Mouse (Mus musculus) CH12.LX (cell line): ENCODE measurements around the gene Arhgef10l. TPM values are rescaled to one million over a fixed set of nuclear protein-coding genes. Genes with fewer than 3 reads are reported as not detected.

Experiments used
- DNase-seq: peaks from one replicate; pipeline ENCODE4 v3.0.0-alpha.2; 2013; ENCODE audit errors: extremely low read depth
- H3K27ac ChIP-seq: 2 replicates; pipeline ENCODE4 v1.5.1; 2012; ENCODE audit warnings: low read depth, mild to moderate bottlenecking, control low read depth, moderate library complexity; ENCODE audit not compliant: insufficient read depth
- H3K27me3 ChIP-seq: replicated peaks from 2 replicates; pipeline ENCODE3; 2012; ENCODE audit warnings: inconsistent platforms
- H3K36me3 ChIP-seq, 2 experiments: replicated peaks in 1 of 2; 2 replicates each; pipeline versions ENCODE3 to v1.6.1; 2012; ENCODE audit warnings: inconsistent platforms in 1 of 2, low read length in 1 of 2, mild to moderate bottlenecking in 1 of 2, mixed read lengths in 1 of 2, moderate library complexity in 1 of 2; ENCODE audit not compliant: control insufficient read depth in 1 of 2, insufficient read depth in 1 of 2
- H3K4me1 ChIP-seq, 2 experiments: 2 replicates each; pipeline ENCODE4 v1.6.1; 2012; ENCODE audit warnings: inconsistent platforms in 1 of 2, moderate library complexity in 1 of 2; ENCODE audit not compliant: insufficient read depth in 2 of 2, control insufficient read depth in 1 of 2
- H3K4me2 ChIP-seq: 2 replicates; pipeline ENCODE4 v1.6.1; 2012; ENCODE audit warnings: low read depth, mild to moderate bottlenecking, control low read depth; ENCODE audit not compliant: poor library complexity, insufficient read depth, severe bottlenecking
- H3K4me3 ChIP-seq, 3 experiments: fragments of 150-350 bp in 1 of 3; sonication (generic) in 1 of 3; replicated peaks in 1 of 3; 2 replicates each; pipeline versions ENCODE3 to v1.5.1; 2011 to 2012; ENCODE audit warnings: low read depth in 2 of 3, low read length in 2 of 3, mild to moderate bottlenecking in 2 of 3, moderate library complexity in 2 of 3, control low read depth in 1 of 3, improper control_type of control experiment in 1 of 3, inconsistent platforms in 1 of 3, mixed read lengths in 1 of 3; ENCODE audit not compliant: poor library complexity in 1 of 3
- H3K79me2 ChIP-seq: replicated peaks from 2 replicates; pipeline ENCODE4 v1.6.1; 2012; ENCODE audit warnings: mild to moderate bottlenecking, moderate library complexity; ENCODE audit not compliant: control insufficient read depth, poor library complexity, insufficient read depth, severe bottlenecking; ENCODE audit errors: extremely low read depth
- H3K9ac ChIP-seq: 2 replicates; pipeline ENCODE4 v1.6.1; 2012; ENCODE audit warnings: low read depth, mild to moderate bottlenecking, control low read depth, moderate library complexity; ENCODE audit not compliant: insufficient read depth
- H3K9me3 ChIP-seq: replicated peaks from 2 replicates; pipeline ENCODE3; 2012; ENCODE audit warnings: low read length, inconsistent platforms, mixed read lengths
- BHLHE40 ChIP-seq: IDR thresholded peaks from 2 replicates; pipeline ENCODE4 v1.6.1; 2011; ENCODE audit warnings: mild to moderate bottlenecking, low read depth, low read length, improper control_type of control experiment
- CHD2 ChIP-seq: IDR thresholded peaks from 2 replicates; pipeline ENCODE4 v1.6.1; 2011; ENCODE audit warnings: low read length, improper control_type of control experiment
- CTCF ChIP-seq, 2 experiments: IDR thresholded peaks in 1 of 2; conservative IDR thresholded peaks in 1 of 2; 2 replicates each; pipeline ENCODE4 v1.5.1; 2011 to 2012; ENCODE audit warnings: low read depth in 2 of 2, low read length in 2 of 2, improper control_type of control experiment in 1 of 2, inconsistent platforms in 1 of 2, mild to moderate bottlenecking in 1 of 2, moderate library complexity in 1 of 2
- ELF1 ChIP-seq: IDR thresholded peaks from 2 replicates; pipeline ENCODE4 v1.6.1; 2014; ENCODE audit warnings: low read depth, mild to moderate bottlenecking, inconsistent platforms, low read length, improper control_type of control experiment
- EP300 ChIP-seq: IDR thresholded peaks from 2 replicates; pipeline ENCODE4 v1.6.1; 2011; ENCODE audit warnings: low read length, improper control_type of control experiment
- IRF4 ChIP-seq: IDR thresholded peaks from 2 replicates; pipeline ENCODE4 v1.6.1; 2014; ENCODE audit warnings: low read depth, mild to moderate bottlenecking, inconsistent platforms, low read length, improper control_type of control experiment
- JUN ChIP-seq: IDR thresholded peaks from 2 replicates; pipeline ENCODE4 v1.6.1; 2011; ENCODE audit warnings: low read depth, mild to moderate bottlenecking, low read length, improper control_type of control experiment, moderate library complexity; ENCODE audit not compliant: insufficient read depth
- JUND ChIP-seq: conservative IDR thresholded peaks from 2 replicates; pipeline ENCODE4 v1.6.1; 2011; ENCODE audit warnings: low read depth, low read length, improper control_type of control experiment
- MAX ChIP-seq: IDR thresholded peaks from 2 replicates; pipeline ENCODE4 v1.6.1; 2011; ENCODE audit warnings: low read length, improper control_type of control experiment
- MEF2A ChIP-seq: IDR thresholded peaks from 2 replicates; pipeline ENCODE4 v1.6.1; 2014; ENCODE audit warnings: low read depth, mild to moderate bottlenecking, inconsistent platforms, low read length, improper control_type of control experiment, borderline replicate concordance
- NELFE ChIP-seq: IDR thresholded peaks from 2 replicates; pipeline ENCODE4 v1.6.1; 2011; ENCODE audit warnings: low read depth, low read length, improper control_type of control experiment
- NRF1 ChIP-seq: IDR thresholded peaks from 2 replicates; pipeline ENCODE4 v1.6.1; 2014; ENCODE audit warnings: low read depth, mild to moderate bottlenecking, inconsistent platforms, low read length, improper control_type of control experiment, moderate library complexity
- POLR2AphosphoS2 ChIP-seq: IDR thresholded peaks from 2 replicates; pipeline ENCODE4 v1.6.1; 2011; ENCODE audit warnings: low read depth, low read length, improper control_type of control experiment
- RAD21 ChIP-seq: IDR thresholded peaks from 2 replicates; pipeline ENCODE4 v1.6.1; 2011; ENCODE audit warnings: low read depth, mild to moderate bottlenecking, low read length, improper control_type of control experiment, moderate library complexity
- RCOR1 ChIP-seq: conservative IDR thresholded peaks from 2 replicates; pipeline ENCODE4 v1.6.1; 2012; ENCODE audit warnings: low read depth, mild to moderate bottlenecking, inconsistent platforms, low read length, improper control_type of control experiment
- SMC3 ChIP-seq: IDR thresholded peaks from 2 replicates; pipeline ENCODE4 v1.6.1; 2011; ENCODE audit warnings: low read depth, low read length, improper control_type of control experiment
- TBP ChIP-seq: conservative IDR thresholded peaks from 2 replicates; pipeline ENCODE4 v1.6.1; 2011; ENCODE audit warnings: low read depth, low read length, improper control_type of control experiment
- TCF12 ChIP-seq: IDR thresholded peaks from 2 replicates; pipeline ENCODE4 v1.6.1; 2014; ENCODE audit warnings: low read depth, mild to moderate bottlenecking, inconsistent platforms, low read length, improper control_type of control experiment
- UBTF ChIP-seq: IDR thresholded peaks from 2 replicates; pipeline ENCODE4 v1.6.1; 2012; ENCODE audit warnings: low read depth, mild to moderate bottlenecking, inconsistent platforms, low read length, improper control_type of control experiment, moderate library complexity
- USF1 ChIP-seq: IDR thresholded peaks from 2 replicates; pipeline ENCODE4 v1.6.1; 2014; ENCODE audit warnings: low read depth, mild to moderate bottlenecking, inconsistent platforms, low read length, improper control_type of control experiment
- USF2 ChIP-seq: conservative IDR thresholded peaks from 2 replicates; pipeline ENCODE4 v1.6.1; 2011; ENCODE audit warnings: low read depth, low read length, improper control_type of control experiment
- ZKSCAN1 ChIP-seq: IDR thresholded peaks from 2 replicates; pipeline ENCODE4 v1.6.1; 2012; ENCODE audit warnings: low read depth, inconsistent platforms, low read length, improper control_type of control experiment, borderline replicate concordance
- ZMIZ1 ChIP-seq: IDR thresholded peaks from 2 replicates; pipeline ENCODE4 v1.6.1; 2012; ENCODE audit warnings: low read depth, mild to moderate bottlenecking, inconsistent platforms, low read length, improper control_type of control experiment
- dilution Hi-C: fragments of 300-500 bp; cut with MboI; formaldehyde crosslinking; loops from 2 replicates; pipeline ENCODE4 v1.14.3; 2020; ENCODE audit warnings: low sequenced_read_pairs; ENCODE audit not compliant: extremely low pct_unique_long_range_greater_than_20kb, extremely low pct_ligation_motif_present
- in situ Hi-C: fragments of 300-500 bp; cut with MboI; formaldehyde crosslinking; loops from 3 replicates; pipeline ENCODE4 v1.14.3; 2019; ENCODE audit warnings: low sequenced_read_pairs, low pct_ligation_motif_present, low pct_unique_long_range_greater_than_20kb, mixed read lengths
- polyA plus RNA-seq: library from polyadenylated mRNA; unstranded; fragments of >175 nt; gene quantifications from 2 replicates; pipeline ENCODE4 v1.2.1, GENCODE M21; 2012; ENCODE audit warnings: low read depth; ENCODE audit not compliant: insufficient read length
- total RNA-seq, 2 experiments: library from RNA; depleted of rRNA; stranded (reverse); fragments of 300-350 nt in 1 of 2; fragments of >200 nt in 1 of 2; gene quantifications; 2 replicates each; pipeline ENCODE4 v1.2.3; 2012 to 2014

Arhgef10l gene
- total and polyA plus RNA-seq, 3 experiments = 4.5 to 15.8 (median 10.2) TPM

- no peaks in the 10 kb centered on the region for H3K79me2 ChIP-seq
- H3K9me3 ChIP-seq = peaks cover 8% of the 10 kb centered on the region
- TF ChIP-seq NRF1 (no peak), EP300 (no peak), TCF12 (no peak), BHLHE40 (no peak), TBP (no peak), USF1 (no peak), MEF2A (no peak), RAD21 (no peak), ZKSCAN1 (no peak), SMC3 (no peak), CHD2 (no peak), NELFE (no peak), IRF4 (no peak), CTCF (conservative IDR thresholded peaks at IDR 0.05 in 1 of 2, IDR thresholded peaks at IDR 0.05 in 1 of 2; ENCODE audit: low read depth in 2 of 2, low read length in 2 of 2) (no peak), MAX (no peak), JUN (no peak), JUND (no peak), POLR2AphosphoS2 (no peak), UBTF (no peak), USF2 (no peak)
- no peak overlapping the region for H3K4me3 ChIP-seq
- in situ Hi-C loops (no loop called here), dilution Hi-C loops (no loop called here)
- no peak overlapping the region for H3K27ac ChIP-seq
- no peaks in the 10 kb centered on the region for H3K36me3 ChIP-seq
- no peak overlapping the region for H3K9ac ChIP-seq
- no peak for DNase-seq
- H3K27me3 ChIP-seq = peaks cover 86% of the 10 kb centered on the region
- peaks cover 0 to 2% of the 10 kb centered on the region in 2 experiments; a peak in 1 of 4 replicates for H3K4me1 ChIP-seq
- no peak overlapping the region for H3K4me2 ChIP-seq
These were observed 21.1 kb downstream of the Arhgef10l start for GRCm38 (mm10) chr4:140644701-140645100.

GRCm38 (mm10) chr4:140644276-140644675, 21.5 kb downstream of the Arhgef10l start:
- Histone ChIP-seq H3K27ac (no peak overlapping the region), H3K4me3 (no peak overlapping the region), H3K36me3 (no peaks in the 10 kb centered on the region), H3K4me2 (no peak overlapping the region), H3K9ac (no peak overlapping the region), H3K79me2 (no peaks in the 10 kb centered on the region), H3K4me1 (peaks cover 0 to 2% of the 10 kb centered on the region in 2 experiments; a peak in 1 of 4 replicates), H3K9me3 (peaks cover 8% of the 10 kb centered on the region), H3K27me3 (peaks cover 88% of the 10 kb centered on the region)
- dilution Hi-C loops = no loop called here
- no peak for DNase-seq
- TF ChIP-seq USF2 = no peak
- no peak for TF ChIP-seq RCOR1
- no peak for TF ChIP-seq NRF1
- TF ChIP-seq ELF1 = no peak
- no peak for TF ChIP-seq BHLHE40
- no peak for TF ChIP-seq ZMIZ1
- no peak for TF ChIP-seq JUN
- no peak for TF ChIP-seq IRF4
- in situ Hi-C loops = no loop called here
